ENCODE assay signal across 22 mouse cellular contexts in the genomic region with DNA sequence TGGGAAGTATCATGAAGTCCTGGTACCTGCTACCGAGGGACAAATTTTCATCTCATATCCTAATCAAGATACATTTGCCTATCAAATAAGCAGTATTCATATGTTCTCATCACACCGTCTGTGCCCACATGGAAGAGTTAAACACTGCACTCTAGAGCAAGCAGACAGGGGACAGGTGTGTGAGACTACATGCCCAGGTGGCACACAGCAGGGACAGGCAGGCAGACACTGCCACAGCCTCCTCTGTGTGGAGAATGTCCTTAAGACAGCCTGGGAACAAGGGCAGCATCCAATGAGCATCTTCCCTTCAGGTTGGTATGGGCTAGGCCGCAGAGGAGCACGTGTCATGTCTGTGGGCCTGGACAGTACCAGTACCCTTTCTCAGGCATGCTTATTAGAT. TPM values are rescaled to one million over a fixed set of nuclear protein-coding genes. Genes with fewer than 3 reads are reported as not detected.
DNase-seq lines count a peak whose midpoint lies in the region; TF ChIP-seq lines count a peak whose summit lies in the region.
"Had no signal": no experiment of that assay in that cellular context is flagged by ENCODE, and none has a peak within 500 bp of the region (broad histone marks: within the 10 kb centered on the region; RNA-seq: fewer than 3 reads in every experiment).

No protein-coding gene starts in this region.

- no peak overlapping the region for H3K4me3 ChIP-seq in MEL (ENCODE audit: control insufficient read depth in 1 of 2, insufficient read depth in 1 of 2, low read depth in 2 of 2, low read length in 2 of 2)
- H3K4me3 ChIP-seq in hindbrain, embryonic 10.5 days, result no peak overlapping the region
- H3K4me3 ChIP-seq: embryonic facial prominence, embryonic 15.5 days; forebrain, embryonic 12.5 days; hindbrain, embryonic 13.5 days; midbrain, embryonic 10.5 days had no signal

- no peak for TF ChIP-seq RAD21 in MEL (IDR thresholded peaks at IDR 0.05; ENCODE audit: low read depth, low read length)

- no peak overlapping the region for H3K27ac ChIP-seq in MEL (ENCODE audit: control insufficient read depth, low read depth, low read length)
- H3K27ac ChIP-seq in hindbrain, embryonic 10.5 days, result no peak overlapping the region
- H3K27ac ChIP-seq: embryonic facial prominence, embryonic 15.5 days; forebrain, embryonic 12.5 days; hindbrain, embryonic 13.5 days; liver, embryonic 14.5 days; macrophage; midbrain, embryonic 10.5 days had no signal

- TF ChIP-seq CTCF in MEL (IDR thresholded peaks at IDR 0.05 in 2 of 3, conservative IDR thresholded peaks at IDR 0.05 in 1 of 3; ENCODE audit: control insufficient read depth in 1 of 3, insufficient read depth in 1 of 3, low read depth in 2 of 3, low read length in 3 of 3, poor library complexity in 1 of 3, severe bottlenecking in 1 of 3), result no peak; a peak in 1 of 6 replicates

- H3K9me3 ChIP-seq in MEL (replicated peaks; ENCODE audit: insufficient read depth, low read length), result no peaks in the 10 kb centered on the region
- no peaks in the 10 kb centered on the region for H3K9me3 ChIP-seq in hindbrain, embryonic 10.5 days
- H3K9me3 ChIP-seq: embryonic facial prominence, embryonic 15.5 days; forebrain, embryonic 12.5 days; hindbrain, embryonic 13.5 days; midbrain, embryonic 10.5 days had no signal

- WGBS in hindbrain, embryonic 10.5 days, result 96% methylated on average over 4 of the region's 4 CpGs

- H3K79me2 ChIP-seq in MEL (ENCODE audit: control insufficient read depth, insufficient read depth, low read length, poor library complexity), result no peaks in the 10 kb centered on the region

- no peak for TF ChIP-seq EP300 in MEL (IDR thresholded peaks at IDR 0.05; ENCODE audit: low read depth in 1 of 2, low read length in 2 of 2)

- no peaks in the 10 kb centered on the region for H3K27me3 ChIP-seq in MEL (ENCODE audit: control insufficient read depth in 1 of 2, insufficient read depth in 2 of 2, low read length in 2 of 2)
- no peaks in the 10 kb centered on the region for H3K27me3 ChIP-seq in hindbrain, embryonic 10.5 days (ENCODE audit: insufficient read depth, poor library complexity, severe bottlenecking)
- H3K27me3 ChIP-seq: embryonic facial prominence, embryonic 15.5 days; forebrain, embryonic 12.5 days; hindbrain, embryonic 13.5 days had no signal

- no peak for DNase-seq in MEL (ENCODE audit: low read depth, low spot score)
- peak; percentile 65 for DNase-seq in brain, adult 2 months (ENCODE audit: low read depth, low spot score)
- peak; percentile 25 for DNase-seq in cerebellum, adult 8-10 months
- DNase-seq in cerebellum, postnatal 25 days, result peak; percentile 52 to 67
- no peak for DNase-seq in hindbrain, embryonic 10.5 days (ENCODE audit: low spot score)
- no peak for DNase-seq in layer of hippocampus, postnatal 36 days
- no peak for DNase-seq in urinary bladder, postnatal 14 days (ENCODE audit: low spot score)
- DNase-seq: adrenal gland, adult 8-10 months; B cell, adult 2 months; forebrain, postnatal 0 days; kidney, adult 9 months; kidney, postnatal 10 days; liver; lung, adult 2 months; lung, postnatal 10 days had no signal

- no peaks in the 10 kb centered on the region for H3K36me3 ChIP-seq in MEL (ENCODE audit: control insufficient read depth in 1 of 2, insufficient read depth in 2 of 2, low read length in 2 of 2)
- H3K36me3 ChIP-seq in hindbrain, embryonic 10.5 days, result no peaks in the 10 kb centered on the region
- H3K36me3 ChIP-seq: embryonic facial prominence, embryonic 15.5 days; forebrain, embryonic 12.5 days; hindbrain, embryonic 13.5 days; midbrain, embryonic 10.5 days had no signal

- H3K4me1 ChIP-seq in MEL (ENCODE audit: control insufficient read depth in 1 of 2, insufficient read depth in 2 of 2, low read length in 2 of 2), result no peaks in the 10 kb centered on the region
- no peaks in the 10 kb centered on the region for H3K4me1 ChIP-seq in hindbrain, embryonic 10.5 days (replicated peaks)
- H3K4me1 ChIP-seq: embryonic facial prominence, embryonic 15.5 days; forebrain, embryonic 12.5 days; hindbrain, embryonic 13.5 days; midbrain, embryonic 10.5 days had no signal

- TF ChIP-seq POLR2A in MEL (IDR thresholded peaks at IDR 0.05; ENCODE audit: control insufficient read depth in 1 of 2, insufficient read depth in 1 of 2, low read depth in 1 of 2, low read length in 2 of 2, poor library complexity in 1 of 2), result no peak

- H3K9ac ChIP-seq in MEL (ENCODE audit: control insufficient read depth, low read depth, low read length, poor library complexity, severe bottlenecking), result no peak overlapping the region
- H3K9ac ChIP-seq: embryonic facial prominence, embryonic 15.5 days; forebrain, embryonic 12.5 days; forebrain, postnatal 0 days; hindbrain, embryonic 13.5 days; liver, embryonic 14.5 days had no signal

TF ChIP-seq in MEL, 35 proteins besides CTCF, POLR2A, EP300 and RAD21:
- TF ChIP-seq USF2 (IDR thresholded peaks at IDR 0.05; ENCODE audit: borderline replicate concordance in 1 of 2, insufficient read depth in 1 of 2, low read depth in 1 of 2, low read length in 2 of 2) (no peak), SIN3A (IDR thresholded peaks at IDR 0.05; ENCODE audit: low read length) (no peak), KAT2A (conservative IDR thresholded peaks at IDR 0.05; ENCODE audit: low read depth, low read length) (no peak), POLR2AphosphoS5 (IDR thresholded peaks at IDR 0.05; ENCODE audit: borderline replicate concordance, low read depth, low read length) (peak; percentile 59; the same call in 1 of the 2 replicates), JUND (IDR thresholded peaks at IDR 0.05; ENCODE audit: low read depth, low read length) (no peak), NRF1 (IDR thresholded peaks at IDR 0.05; ENCODE audit: insufficient read depth, low read depth, low read length, poor library complexity, severe bottlenecking) (no peak), MYB (IDR thresholded peaks at IDR 0.05; ENCODE audit: low read depth, low read length) (no peak)

RNA-seq across cellular contexts. Expression of a gene that starts 40.7 kb away (rescaled TPM):
- total RNA-seq in MEL (2012; rRNA removed), result not detected in 2 replicates
- polyA plus RNA-seq in MEL (2012; ENCODE audit: insufficient read depth in 1 of 2, insufficient read length in 2 of 2, low read depth in 1 of 2, low replicate concordance in 2 of 2, missing spikeins in 1 of 2), result not detected
- polyA plus RNA-seq in hindbrain, embryonic 10.5 days (2016; fragmentation: Nextera tagmentation; extraction: Ambion mirVana), result 0.09 and 0.21 TPM in 2 replicates
- 10 to 100 TPM; 18.4 to 20.4 TPM for total RNA-seq in layer of hippocampus, postnatal 36 days (2021)
- polyA plus RNA-seq: activated CD4-positive, CD25-positive, alpha-beta regulatory T cell, adult 4 months had no signal

RNA-seq across cellular contexts. Expression of a gene that starts 59.3 kb away (rescaled TPM):
- 7.9 and 21.8 TPM in 2 replicates for total RNA-seq in MEL (2012; rRNA removed)
- 10 to 100 TPM; 21.9 to 72.2 TPM for polyA plus RNA-seq in MEL (2012; ENCODE audit: insufficient read depth in 1 of 2, insufficient read length in 2 of 2, low read depth in 1 of 2, low replicate concordance in 2 of 2, missing spikeins in 1 of 2)
- polyA plus RNA-seq in hindbrain, embryonic 10.5 days (2016; fragmentation: Nextera tagmentation; extraction: Ambion mirVana), result 13.0 and 17.2 TPM in 2 replicates
- total RNA-seq in layer of hippocampus, postnatal 36 days (2021), result 10 to 100 TPM; 54.2 to 57.7 TPM

Comparison
In these comparisons a context has a peak if more than half of its experiments do, and no peak if none do; other contexts are left out.
1. DNase-seq: peak in brain, adult 2 months (single experiment), cerebellum, adult 8-10 months (single experiment) and cerebellum, postnatal 25 days (2 of 2); none in MEL (single experiment), hindbrain, embryonic 10.5 days (single experiment), layer of hippocampus, postnatal 36 days (0 of 2) and urinary bladder, postnatal 14 days (single experiment).
2. RNA of a gene that starts 40.7 kb away (total RNA-seq): 18.4 to 20.4 TPM in layer of hippocampus, postnatal 36 days; not detected in MEL; every median in the first group is over 10 times any median in the second.